Mouse (Mus musculus) lung, postnatal 0 days (tissue): ENCODE data around the gene Unc45b. TPM values are rescaled to one million over a fixed set of nuclear protein-coding genes. Genes with fewer than 3 reads are reported as not detected.
A peak's percentile ranks its signal among the peaks of the same experiment; 100 is the strongest.

ENCODE experiments used
- ATAC-seq: fragments of 200-750 bp; cut with Nextera tagmentation; 2 replicates; pipeline ENCODE4 v1.8.0; 2017; ENCODE audit warnings: moderate library complexity
- DNase-seq: peaks from one replicate; pipeline ENCODE4 v3.0.0-alpha.2; 2016; ENCODE audit warnings: low spot score
- H3K27ac ChIP-seq: fragments of 300-500 bp; sonication (generic); 2 replicates; pipeline ENCODE4 v1.5.1; 2014; ENCODE audit warnings: antibody characterized with exemption, mild to moderate bottlenecking, low read length, mixed read lengths
- H3K27me3 ChIP-seq: fragments of 300-500 bp; sonication (generic); replicated peaks from 2 replicates; pipeline ENCODE4 v1.6.1; 2014; ENCODE audit warnings: low read length, mixed read lengths; ENCODE audit not compliant: insufficient read depth
- H3K36me3 ChIP-seq: fragments of 300-500 bp; sonication (generic); 2 replicates; pipeline ENCODE4 v1.6.1; 2014; ENCODE audit warnings: low read length, mixed read lengths; ENCODE audit not compliant: insufficient read depth
- H3K4me1 ChIP-seq: fragments of 300-500 bp; sonication (generic); 2 replicates; pipeline ENCODE4 v1.6.1; 2014; ENCODE audit warnings: antibody characterized with exemption, low read depth, low read length, mixed read lengths; ENCODE audit not compliant: insufficient read depth
- H3K4me2 ChIP-seq: fragments of 300-500 bp; sonication (generic); replicated peaks from 2 replicates; pipeline ENCODE4 v1.6.1; 2014; ENCODE audit warnings: low read depth, mild to moderate bottlenecking, low read length, moderate library complexity, mixed read lengths
- H3K4me3 ChIP-seq: fragments of 300-500 bp; sonication (generic); 2 replicates; pipeline ENCODE4 v1.5.1; 2014; ENCODE audit warnings: low read depth, low read length
- H3K9ac ChIP-seq: fragments of 300-500 bp; sonication (generic); replicated peaks from 2 replicates; pipeline ENCODE4 v1.6.1; 2014; ENCODE audit warnings: low read depth, mild to moderate bottlenecking
- H3K9me3 ChIP-seq: fragments of 300-500 bp; sonication (generic); 2 replicates; pipeline ENCODE4 v1.6.1; 2016; ENCODE audit warnings: low read length, mixed read lengths
- CTCF ChIP-seq: IDR thresholded peaks from 2 replicates; pipeline ENCODE4 v1.5.1; 2016; ENCODE audit warnings: antibody characterized with exemption, mild to moderate bottlenecking
- EP300 ChIP-seq: IDR thresholded peaks from 2 replicates; pipeline ENCODE4 v1.6.1; 2016; ENCODE audit warnings: antibody characterized with exemption, mild to moderate bottlenecking, control low read depth
- WGBS: fragments of 180-500 bp; shearing (Covaris S2); extraction: QIAGEN DNeasy Blood & Tissue Kit; methylation state at CpG from one replicate; pipeline ENCODE4 v1.1.7; 2014; 5-methylcytosine and 5-hydroxymethylcytosine counted together
- polyA plus RNA-seq: library from polyadenylated mRNA; unstranded; fragments of >200 nt; fragmentation: Nextera tagmentation; extraction: Ambion mirVana; gene quantifications from 2 replicates; pipeline ENCODE4 v1.2.1, GENCODE M21; 2015

Unc45b gene
- polyA plus RNA-seq, 1 experiment from 2014 or later = 20.6 TPM

DNA sequence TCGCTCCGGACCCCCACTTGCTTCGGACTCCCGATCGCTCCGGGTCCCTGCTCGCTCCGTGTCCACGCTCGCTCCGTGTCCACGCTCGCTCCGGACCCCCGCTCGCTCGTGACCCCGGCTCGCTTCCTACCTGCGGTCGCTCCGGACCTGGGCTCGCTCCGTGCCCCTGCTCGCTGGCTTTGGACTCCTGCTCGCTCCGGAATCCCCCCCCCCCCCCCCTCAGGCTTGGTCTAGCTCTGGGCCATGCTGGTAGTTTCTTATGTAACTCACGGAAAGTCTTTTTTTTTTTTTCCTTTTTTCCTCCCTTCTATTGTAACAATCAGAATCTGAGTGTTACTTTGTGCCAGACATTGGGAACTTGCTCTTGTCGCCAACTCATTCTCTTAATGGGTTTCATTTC lies 22.8 kb downstream of the Unc45b start:
- DNase-seq (no peak), ATAC-seq (no peak)
- peak overlapping the region; percentile 63 for H3K4me3 ChIP-seq
- H3K27ac ChIP-seq = no peak overlapping the region
- TF ChIP-seq CTCF = no peak
- H3K36me3 ChIP-seq = no peaks in the 10 kb centered on the region
- no peaks in the 10 kb centered on the region for H3K9me3 ChIP-seq
- peak overlapping the region; percentile 88 for H3K4me2 ChIP-seq
- H3K4me1 ChIP-seq = no peaks in the 10 kb centered on the region
- H3K9ac ChIP-seq = peak overlapping the region; percentile 51; the same call in 1 of the 2 replicates
- WGBS = 2% methylated on average over 27 of the region's 29 CpGs
- H3K27me3 ChIP-seq = 0 out of 2 replicates have a peak, but pooled peaks cover 8% of the 10 kb centered on the region

DNA sequence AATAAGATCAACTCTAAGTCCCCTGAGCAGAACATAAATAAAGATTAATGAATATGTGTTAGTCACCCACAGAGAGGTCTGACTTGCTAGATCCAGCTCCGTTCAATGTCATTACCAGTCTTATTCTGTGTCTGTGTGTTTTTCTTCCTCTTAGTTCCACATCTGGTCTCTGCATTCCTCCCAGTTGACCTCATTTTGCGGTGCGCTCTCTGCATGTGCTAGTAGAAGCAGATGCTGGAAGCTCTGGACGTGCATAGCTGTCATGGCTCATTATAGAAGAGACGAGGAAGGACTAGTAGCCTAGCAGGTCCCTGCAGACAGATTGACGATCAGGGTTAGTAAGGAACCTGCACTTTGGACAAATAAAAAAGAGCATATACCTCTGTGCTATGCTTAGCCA lies 33.0 kb downstream of the Unc45b start:
- DNase-seq = no peak
- ATAC-seq = no peak
- TF ChIP-seq CTCF = no peak
- no peak for TF ChIP-seq EP300
- no peak overlapping the region for H3K27ac ChIP-seq
- H3K9ac ChIP-seq = no peak overlapping the region
- H3K4me1 ChIP-seq = no peaks in the 10 kb centered on the region
- no peaks in the 10 kb centered on the region for H3K27me3 ChIP-seq
- H3K4me2 ChIP-seq = no peak overlapping the region
- H3K36me3 ChIP-seq = no peaks in the 10 kb centered on the region
- no peaks in the 10 kb centered on the region for H3K9me3 ChIP-seq
- H3K4me3 ChIP-seq = no peak overlapping the region
- 57% methylated on average over 6 of the region's 6 CpGs for WGBS

DNA sequence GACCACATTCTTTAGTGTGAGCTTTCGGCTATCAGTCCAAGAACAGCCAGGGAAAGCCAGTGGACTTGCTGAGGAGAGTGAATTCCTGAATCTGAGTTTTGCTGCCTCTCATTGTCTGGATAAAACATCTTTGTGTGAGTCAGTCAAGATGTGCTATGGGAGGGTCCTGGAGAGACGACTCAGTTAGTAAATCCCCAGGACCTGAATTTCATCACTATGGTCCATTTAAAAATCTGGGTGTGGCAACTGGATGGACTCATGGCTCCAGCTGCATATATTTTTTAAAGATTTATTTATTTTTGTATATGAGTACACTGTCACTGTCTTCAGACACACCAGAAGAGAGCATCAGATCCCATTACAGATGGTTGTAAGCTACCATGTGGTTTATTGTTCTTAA lies 35.3 kb downstream of the Unc45b start:
- Histone ChIP-seq H3K9ac (no peak overlapping the region), H3K27ac (no peak overlapping the region), H3K9me3 (no peaks in the 10 kb centered on the region), H3K27me3 (no peaks in the 10 kb centered on the region; the same call in 1 of the 2 replicates), H3K4me1 (no peaks in the 10 kb centered on the region), H3K4me2 (no peak overlapping the region), H3K36me3 (no peaks in the 10 kb centered on the region), H3K4me3 (no peak overlapping the region)
- DNase-seq = no peak
- ATAC-seq = no peak
- 40% methylated on average over 2 of the region's 2 CpGs for WGBS
- TF ChIP-seq CTCF (no peak), EP300 (no peak)

GRCm38 (mm10) chr11:82947457-82947856 lies 37.1 kb downstream of the Unc45b start:
- Histone ChIP-seq H3K4me3 (no peak overlapping the region), H3K9me3 (no peaks in the 10 kb centered on the region), H3K27me3 (no peaks in the 10 kb centered on the region; the same call in 1 of the 2 replicates), H3K36me3 (no peaks in the 10 kb centered on the region), H3K4me2 (no peak overlapping the region), H3K27ac (no peak overlapping the region), H3K4me1 (no peaks in the 10 kb centered on the region), H3K9ac (no peak overlapping the region)
- TF ChIP-seq CTCF (no peak), EP300 (no peak)
- ATAC-seq (no peak), DNase-seq (no peak)
- WGBS = 63% methylated on average over 4 of the region's 4 CpGs

GRCm38 (mm10) chr11:82949036-82949435 lies 38.7 kb downstream of the Unc45b start:
- ATAC-seq (peak; percentile 31; the same call in 1 of the 2 replicates), DNase-seq (peak; percentile 68)
- Histone ChIP-seq H3K36me3 (no peaks in the 10 kb centered on the region), H3K9ac (no peak overlapping the region), H3K27me3 (no peaks in the 10 kb centered on the region; the same call in 1 of the 2 replicates), H3K4me3 (no peak overlapping the region), H3K4me2 (no peak overlapping the region; the same call in 1 of the 2 replicates), H3K27ac (peak overlapping the region; percentile 72), H3K9me3 (no peaks in the 10 kb centered on the region), H3K4me1 (no peaks in the 10 kb centered on the region)
- peak; percentile 90 for TF ChIP-seq EP300
- TF ChIP-seq CTCF = no peak
- 63% methylated on average over 9 of the region's 9 CpGs for WGBS

DNA sequence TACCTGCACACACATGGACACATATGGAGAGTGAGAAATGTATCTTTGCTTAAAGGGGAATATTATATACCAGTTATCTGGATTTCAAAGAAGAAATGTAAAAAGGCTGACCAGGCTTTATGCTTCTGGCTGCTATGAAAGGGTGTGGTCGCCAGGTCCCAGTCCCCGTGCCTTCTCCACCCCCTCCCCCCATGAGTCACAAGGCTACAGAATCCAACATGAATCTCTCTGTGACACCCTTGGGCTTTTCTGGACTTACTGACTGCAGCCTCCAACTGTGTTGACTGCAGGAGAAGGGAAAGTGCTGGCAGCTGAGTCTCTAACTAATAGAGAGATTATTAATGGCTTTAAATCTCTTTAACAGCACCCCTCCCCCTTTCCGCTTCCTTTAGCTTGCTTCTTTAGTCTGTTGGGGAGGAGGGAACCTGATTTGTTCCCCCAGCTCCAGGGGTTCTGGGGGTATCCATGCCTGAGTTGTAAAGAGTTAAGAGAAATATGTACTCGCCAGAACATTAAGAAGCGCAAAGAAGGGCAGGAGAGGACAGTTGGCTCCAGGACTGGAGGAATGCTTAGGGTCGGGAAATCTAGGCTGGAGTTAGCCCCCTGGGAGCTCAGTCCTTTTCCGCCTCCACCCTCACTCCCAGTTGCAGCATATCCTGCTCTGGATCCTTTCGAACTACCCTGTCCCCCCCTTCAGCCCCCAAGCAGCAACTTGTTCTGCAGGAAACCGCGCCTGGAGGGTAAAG lies 40.6 kb downstream of the Unc45b start, which contains the start of gene Slfn5:
Slfn5 (plus strand) TSS at position 614 of the 746 bp plus-strand sequence.
- Histone ChIP-seq H3K4me3 (peak within 1 kb of the TSS; percentile 50), H3K4me2 (peak within 1 kb of the TSS; percentile 45), H3K27me3 (no peaks in the 10 kb centered on the region; the same call in 1 of the 2 replicates), H3K9ac (peak within 1 kb of the TSS; percentile 56), H3K27ac (peak within 1 kb of the TSS; percentile 86), H3K4me1 (no peaks in the 10 kb centered on the region), H3K36me3 (no peaks in the 10 kb centered on the region), H3K9me3 (no peaks in the 10 kb centered on the region)
- 5% methylated on average over 10 of the region's 10 CpGs for WGBS
- ATAC-seq (peak; percentile 79), DNase-seq (peak; percentile 58)
- TF ChIP-seq EP300 (no peak; the same call in 1 of the 2 replicates), CTCF (no peak)
